Mouse (Mus musculus) thymus, postnatal 0 days (tissue): ENCODE data around the gene Hipk4. TPM values are rescaled to one million over a fixed set of nuclear protein-coding genes. Genes with fewer than 3 reads are reported as not detected.
A peak's percentile ranks its signal among the peaks of the same experiment; 100 is the strongest.
"Not testable (repeated sequence)": the region's sequence is repeated elsewhere in the genome, so short reads cannot be mapped to it uniquely, and the experiment has no call there.

Source experiments
- DNase-seq: peaks from one replicate; pipeline ENCODE4 v3.0.0-alpha.2; 2015; ENCODE audit warnings: low spot score
- polyA plus RNA-seq: library from polyadenylated mRNA; unstranded; fragments of >200 nt; fragmentation: Nextera tagmentation; extraction: Ambion mirVana; gene quantifications from 2 replicates; pipeline ENCODE4 v1.2.1, GENCODE M21; 2015

The Hipk4 gene
- polyA plus RNA-seq, 1 experiment from 2014 or later: 0.14 TPM

GRCm38 (mm10) chr7:27494659-27495367 is 28.3 kb upstream of the Hipk4 start:
- DNase-seq: not testable (repeated sequence)

- DNase-seq: no peak
Observed at GRCm38 (mm10) chr7:27499036-27499435, 24.0 kb upstream of the Hipk4 start, which contains the start of gene Prx. Prx (plus strand) TSS chr7:27499324.

GRCm38 (mm10) chr7:27501620-27502019 is 21.4 kb upstream of the Hipk4 start:
- DNase-seq: no peak

GRCm38 (mm10) chr7:27506765-27507370 is 16.2 kb upstream of the Hipk4 start:
- peak; percentile 18 for DNase-seq

- peak; percentile 95 for DNase-seq
Observed at GRCm38 (mm10) chr7:27507711-27508647, 15.1 kb upstream of the Hipk4 start.

- peak; percentile 73 for DNase-seq
Observed at GRCm38 (mm10) chr7:27508648-27509005, 14.4 kb upstream of the Hipk4 start.

- DNase-seq: no peak
Observed at GRCm38 (mm10) chr7:27510809-27511208, 12.3 kb upstream of the Hipk4 start.

GRCm38 (mm10) chr7:27514961-27515360 is 8.1 kb upstream of the Hipk4 start:
- DNase-seq: no peak

GRCm38 (mm10) chr7:27518314-27518713 is 4.8 kb upstream of the Hipk4 start:
- no peak for DNase-seq

GRCm38 (mm10) chr7:27520104-27520503 is 3.0 kb upstream of the Hipk4 start:
- no peak for DNase-seq

GRCm38 (mm10) chr7:27520599-27520998 is 2.5 kb upstream of the Hipk4 start:
- no peak for DNase-seq

GRCm38 (mm10) chr7:27523805-27524204 is 738 bp downstream of the Hipk4 start:
- no peak for DNase-seq

GRCm38 (mm10) chr7:27526039-27526827 is 3.2 kb downstream of the Hipk4 start:
- peak; percentile 73 for DNase-seq

GRCm38 (mm10) chr7:27529070-27529469 is 6.0 kb downstream of the Hipk4 start:
- DNase-seq: no peak

- no peak for DNase-seq
Observed at GRCm38 (mm10) chr7:27530937-27531336, 7.9 kb downstream of the Hipk4 start.

- no peak for DNase-seq
Observed at GRCm38 (mm10) chr7:27531707-27532106, 8.6 kb downstream of the Hipk4 start.

- no peak for DNase-seq
Observed at GRCm38 (mm10) chr7:27532480-27533050, 9.5 kb downstream of the Hipk4 start.

GRCm38 (mm10) chr7:27535386-27535785 is 12.3 kb downstream of the Hipk4 start:
- DNase-seq: no peak

- DNase-seq: no peak
Observed at GRCm38 (mm10) chr7:27536618-27537017, 13.6 kb downstream of the Hipk4 start.

GRCm38 (mm10) chr7:27537998-27538397 is 14.9 kb downstream of the Hipk4 start:
- DNase-seq: no peak

- DNase-seq: no peak
Observed at GRCm38 (mm10) chr7:27538797-27539196, 15.7 kb downstream of the Hipk4 start.
